Mouse (Mus musculus) layer of hippocampus, adult 18-20 months (tissue): ENCODE results near the gene Zfp711. TPM values are rescaled to one million over a fixed set of nuclear protein-coding genes. Genes with fewer than 3 reads are reported as not detected.

ENCODE experiments used
- DNase-seq, 2 experiments: peaks; one replicate each; pipeline ENCODE4 v3.0.0; 2022; ENCODE audit warnings: low spot score in 2 of 2
- long read RNA-seq: library from polyadenylated mRNA; stranded (forward); transcript quantifications from one replicate; pipeline ENCODE4 v2.0.0, GENCODE M21; 2021
- total RNA-seq, 2 experiments: library from RNA; stranded (reverse); gene quantifications; 2 replicates each; pipeline ENCODE4 v1.2.3; 2021

Gene Zfp711
- 1 to 10 TPM; 7.7 to 8.2 TPM for total RNA-seq
- long read RNA-seq, partial matches to known transcripts: 0 of 5 reads
- long read RNA-seq, other reads (novel, unspliced or antisense): 5 of 5 reads

DNA sequence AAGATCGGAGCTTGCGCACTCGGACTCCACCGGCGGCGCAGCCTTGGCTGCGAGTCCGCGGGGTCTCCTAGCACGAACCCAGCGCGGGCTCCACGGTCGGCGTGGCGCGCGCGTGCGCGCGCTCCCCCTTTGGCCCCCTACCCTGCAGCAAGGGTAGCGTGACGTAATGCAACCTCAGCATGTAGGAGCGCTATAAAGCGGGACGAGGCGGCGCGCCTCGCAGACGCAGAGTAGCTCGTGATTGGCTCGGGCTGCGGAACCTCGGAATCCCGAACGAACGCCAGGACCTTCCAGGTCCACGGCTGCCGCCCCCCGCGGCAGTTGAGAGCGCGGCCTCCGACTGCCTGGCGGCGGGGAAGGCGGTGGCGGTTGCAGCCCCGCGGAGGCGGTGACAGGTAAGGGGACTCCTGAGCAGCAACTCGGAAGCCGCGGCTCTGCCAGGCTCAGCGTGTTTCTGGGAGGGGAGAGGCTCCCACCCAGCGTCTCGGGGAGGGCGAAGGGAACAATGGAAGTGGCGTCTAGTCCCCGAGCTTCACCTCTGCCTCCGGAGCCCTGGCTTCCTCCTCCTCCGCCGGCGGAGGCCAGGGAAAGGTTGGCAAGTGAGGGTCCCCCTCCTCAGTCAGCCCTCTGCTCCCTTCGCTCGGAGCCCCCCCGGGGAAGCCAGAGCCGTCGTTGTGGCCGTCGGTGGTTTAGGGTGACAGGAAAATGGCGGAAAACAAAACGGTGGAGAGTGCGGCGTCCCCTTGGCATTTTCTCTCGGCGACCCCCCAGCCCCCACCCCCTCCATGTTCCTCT lies at the start of gene Zfp711:
TSS of gene Zfp711 (plus strand) at position 16 of the 795 bp plus-strand sequence.
- DNase-seq: peak; percentile 66 to 67

DNA sequence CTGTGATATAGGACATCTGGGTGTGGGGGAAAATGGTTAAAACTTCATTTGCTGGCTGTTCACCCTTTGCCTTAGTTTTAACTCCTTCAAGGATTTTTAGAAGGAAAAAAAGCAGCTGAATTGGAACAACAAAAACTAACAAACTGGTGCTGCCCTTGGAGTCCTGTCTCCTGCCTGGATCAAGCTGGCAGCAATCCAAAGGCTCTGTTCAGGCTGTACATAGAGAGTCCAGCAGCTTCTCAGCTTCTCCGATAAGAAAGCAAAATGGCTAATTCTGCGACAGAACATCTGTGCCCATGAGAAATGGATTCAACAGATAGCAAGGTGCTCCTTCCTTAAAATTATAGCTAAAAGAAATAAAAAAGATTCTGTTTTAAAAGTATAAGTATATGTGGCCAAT lies 32.6 kb upstream of the Zfp711 start:
- DNase-seq: no peak

- DNase-seq: peak; percentile 3 to 18
Measured at GRCm38 (mm10) chrX:112601306-112602120, 1.2 kb downstream of the Zfp711 start.

- no peak for DNase-seq
Measured at GRCm38 (mm10) chrX:112675525-112675924, 75.2 kb downstream of the Zfp711 start.

GRCm38 (mm10) chrX:112680605-112681004 lies 80.3 kb downstream of the Zfp711 start:
- no peak for DNase-seq

Other genes starting within 250 kb of the Zfp711 start
- gene Satl1, start 193.7 kb upstream of the Zfp711 start, total RNA-seq: not detected
- not detected for gene 2010106E10Rik, start 105.3 kb upstream of the Zfp711 start, total RNA-seq
- not detected for gene Pof1b, start 98.1 kb downstream of the Zfp711 start, total RNA-seq